Mouse (Mus musculus) heart, adult 2 months (tissue): ENCODE measurements at regions not wholly inside any gene's neighbourhood (a gene's known extent, or its start where the extent isn't known, plus 50 kb on each side); places are given as distances from the start of the nearest gene placed in this dataset.

Source experiments
- DNase-seq, 2 experiments: peaks; one replicate each; pipeline ENCODE4 v3.0.0; 2021
- H3K27ac ChIP-seq: fragments of 200-600 bp; 2 replicates; pipeline ENCODE4 v1.8.1; 2022
- H3K27me3 ChIP-seq: fragments of 200-500 bp; 2 replicates; pipeline ENCODE4 v1.6.1; 2012; ENCODE audit warnings: mild to moderate bottlenecking, low read length, inconsistent platforms, mixed read lengths; ENCODE audit not compliant: control insufficient read depth, insufficient read depth
- H3K36me3 ChIP-seq: fragments of 200-500 bp; 2 replicates; pipeline ENCODE4 v1.6.1; 2012; ENCODE audit warnings: low read length, inconsistent platforms; ENCODE audit not compliant: control insufficient read depth, insufficient read depth
- H3K4me1 ChIP-seq: fragments of 200-500 bp; 2 replicates; pipeline ENCODE4 v1.6.1; 2011; ENCODE audit warnings: low read length; ENCODE audit not compliant: control insufficient read depth, insufficient read depth
- H3K4me3 ChIP-seq: fragments of 200-600 bp; 2 replicates; pipeline ENCODE4 v1.8.1; 2022
- H3K79me2 ChIP-seq: fragments of 200-500 bp; replicated peaks from 2 replicates; pipeline ENCODE4 v1.6.1; 2012; ENCODE audit warnings: mild to moderate bottlenecking, inconsistent platforms, low read length, moderate library complexity, mixed read lengths; ENCODE audit not compliant: control insufficient read depth, insufficient read depth
- H3K9ac ChIP-seq: fragments of 200-500 bp; 2 replicates; pipeline ENCODE4 v1.6.1; 2012; ENCODE audit warnings: low read depth, mild to moderate bottlenecking, control low read depth, inconsistent platforms, low read length, mixed read lengths
- CTCF ChIP-seq: fragments of 200-600 bp; IDR thresholded peaks from 2 replicates; pipeline ENCODE4 v1.8.1; 2022; ENCODE audit warnings: antibody characterized with exemption, mild to moderate bottlenecking, moderate library complexity
- EP300 ChIP-seq: fragments of 200-500 bp; IDR thresholded peaks from 2 replicates; pipeline ENCODE4 v1.6.1; 2011; ENCODE audit warnings: low read depth, low read length, control low read depth; ENCODE audit not compliant: insufficient read depth
- POLR2A ChIP-seq: fragments of 200-500 bp; IDR thresholded peaks from 2 replicates; pipeline ENCODE4 v1.6.1; 2011; ENCODE audit warnings: mild to moderate bottlenecking, low read depth, low read length, control low read depth; ENCODE audit not compliant: insufficient read depth
- WGBS: fragments of 180-500 bp; shearing (Covaris S2); methylation state at CpG from one replicate; pipeline ENCODE4 v1.1.7; 2018; 5-methylcytosine and 5-hydroxymethylcytosine counted together
- intact Hi-C: fragments of 180-260 bp; cut with DNase I; formaldehyde crosslinking; loops from one replicate; pipeline ENCODE4 v1.15.1; 2025

DNA sequence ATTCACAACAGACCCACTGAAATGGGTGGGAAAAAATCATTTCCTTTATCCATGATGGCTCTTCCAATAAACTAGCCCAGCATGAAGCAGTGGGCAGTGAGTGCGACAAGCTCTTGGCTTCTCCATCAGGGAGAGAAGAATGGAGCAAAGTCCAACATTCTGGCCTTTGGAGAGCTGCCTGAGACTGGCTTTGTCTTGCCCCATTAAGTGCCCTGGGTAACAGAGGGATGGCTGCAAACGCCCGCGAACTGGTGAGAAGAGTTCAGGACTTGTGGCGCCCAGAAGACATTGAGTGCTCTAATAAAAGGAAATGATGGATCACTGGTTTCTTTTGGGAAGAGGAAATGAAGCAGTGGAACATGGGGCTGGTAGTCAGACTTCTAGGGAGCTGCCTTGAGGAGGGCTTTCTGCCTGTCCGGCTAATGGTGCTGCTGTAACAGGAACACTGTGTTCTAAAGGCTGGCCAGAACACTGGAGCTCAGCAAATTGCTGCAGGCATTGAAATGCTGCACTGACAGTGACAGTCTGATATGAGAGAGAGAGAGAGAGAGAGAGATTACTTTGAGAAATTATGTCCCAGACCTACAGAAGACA is 182.2 kb upstream of the Btbd3 start:
- no peak for DNase-seq
- no peaks in the 10 kb centered on the region for H3K27me3 ChIP-seq
- H3K4me3 ChIP-seq = no peak overlapping the region
- no peaks in the 10 kb centered on the region for H3K36me3 ChIP-seq
- 83% methylated on average over 6 of the region's 6 CpGs for WGBS
- no peaks in the 10 kb centered on the region for H3K79me2 ChIP-seq
- no peak overlapping the region for H3K27ac ChIP-seq
- H3K4me1 ChIP-seq = no peaks in the 10 kb centered on the region
- TF ChIP-seq CTCF (no peak), POLR2A (no peak), EP300 (no peak)
- H3K9ac ChIP-seq = no peak overlapping the region
- intact Hi-C loops = no loop called here

DNA sequence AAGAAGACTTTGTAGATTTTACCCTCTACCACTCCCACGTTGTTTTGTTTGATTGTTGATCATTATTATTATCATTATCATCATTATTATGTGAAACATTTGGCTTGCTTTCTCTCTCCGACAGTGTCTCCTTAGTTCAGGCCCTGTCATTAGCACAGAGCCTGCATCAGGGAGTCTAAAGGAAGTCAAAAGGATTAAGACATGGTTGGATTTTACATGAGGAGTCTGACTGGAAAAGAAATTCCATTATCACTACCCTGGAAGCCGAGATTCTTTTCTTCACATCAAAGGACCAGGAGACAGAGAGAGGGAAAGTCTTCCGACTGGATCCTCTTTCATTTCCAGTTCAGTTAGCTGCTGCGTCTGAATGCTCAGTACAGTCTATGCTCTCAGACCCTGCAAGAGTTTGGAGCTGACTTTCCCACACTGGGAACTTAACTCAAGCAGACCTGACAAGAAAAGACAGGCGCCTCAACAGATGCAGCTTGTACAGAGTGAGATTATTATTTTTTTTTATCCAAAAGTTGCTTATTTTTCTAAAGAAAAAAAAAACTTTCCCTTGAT is 184.1 kb upstream of the Btbd3 start:
- Histone ChIP-seq H3K79me2 (no peaks in the 10 kb centered on the region), H3K36me3 (no peaks in the 10 kb centered on the region), H3K4me1 (no peaks in the 10 kb centered on the region), H3K27me3 (no peaks in the 10 kb centered on the region), H3K9ac (no peak overlapping the region), H3K27ac (no peak overlapping the region), H3K4me3 (no peak overlapping the region)
- TF ChIP-seq CTCF (no peak), POLR2A (no peak)
- no peak for DNase-seq
- intact Hi-C loops = no loop called here
- WGBS = 53% methylated on average over 6 of the region's 6 CpGs

DNA sequence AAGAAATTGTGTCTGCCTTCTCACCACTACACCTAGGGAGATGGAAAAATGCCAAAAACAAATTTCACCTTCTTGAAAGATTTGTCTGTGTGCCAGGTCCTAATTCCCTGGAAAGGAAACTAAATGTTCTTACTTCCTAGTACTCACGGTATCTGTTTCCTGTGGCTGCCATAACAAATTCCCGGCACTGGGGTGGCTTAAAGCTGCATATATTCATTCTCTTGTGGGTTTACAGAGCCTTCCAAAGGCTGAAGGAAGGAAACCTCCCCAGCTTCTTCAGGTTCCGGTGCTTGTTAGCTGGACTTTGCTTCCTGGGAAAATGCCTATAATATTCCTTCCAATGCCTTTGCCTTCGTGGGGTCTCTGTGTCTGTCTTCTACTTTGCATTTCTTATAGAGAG is 203.3 kb upstream of the Btbd3 start:
- 48% methylated on average over 4 of the region's 4 CpGs for WGBS
- Histone ChIP-seq H3K4me1 (no peaks in the 10 kb centered on the region), H3K9ac (no peak overlapping the region), H3K36me3 (no peaks in the 10 kb centered on the region; the same call in 1 of the 2 replicates), H3K79me2 (no peaks in the 10 kb centered on the region), H3K27ac (no peak overlapping the region), H3K27me3 (no peaks in the 10 kb centered on the region), H3K4me3 (no peak overlapping the region)
- no peak for DNase-seq
- intact Hi-C loops = loop anchor here (5.0 to 10.0 kb wide), 2 partner anchors 162 to 229 kb away; no protein-coding TSS in a partner anchor
- TF ChIP-seq CTCF (no peak), EP300 (no peak), POLR2A (no peak)

DNA sequence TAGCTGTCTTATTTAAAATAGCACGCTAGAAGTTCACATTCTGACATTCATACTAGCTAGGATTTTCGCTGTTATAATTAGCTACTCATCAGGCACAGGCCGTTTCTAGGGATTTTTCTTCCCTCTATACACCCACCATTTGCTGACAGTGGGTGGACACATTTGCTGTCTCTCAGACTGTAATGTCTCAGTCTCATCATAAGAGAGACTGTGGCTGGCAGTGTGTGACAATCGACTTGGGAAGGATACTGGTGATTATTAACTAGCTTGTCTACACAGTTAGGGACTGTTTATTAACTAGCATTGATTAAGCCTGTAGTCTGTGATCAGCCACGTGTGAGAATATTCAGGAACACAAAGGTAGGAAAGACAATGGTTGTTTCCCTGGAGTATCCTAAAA is 208.0 kb upstream of the Btbd3 start:
- H3K27ac ChIP-seq = no peak overlapping the region
- no peaks in the 10 kb centered on the region for H3K27me3 ChIP-seq
- H3K79me2 ChIP-seq = no peaks in the 10 kb centered on the region
- DNase-seq = no peak
- H3K9ac ChIP-seq = no peak overlapping the region
- intact Hi-C loops = no loop called here
- no peak overlapping the region for H3K4me3 ChIP-seq
- no peak for TF ChIP-seq POLR2A
- TF ChIP-seq EP300 = no peak
- TF ChIP-seq CTCF = no peak
- WGBS = 79% methylated on average over 5 of the region's 5 CpGs
- no peaks in the 10 kb centered on the region for H3K4me1 ChIP-seq
- no peaks in the 10 kb centered on the region; the same call in 1 of the 2 replicates for H3K36me3 ChIP-seq

DNA sequence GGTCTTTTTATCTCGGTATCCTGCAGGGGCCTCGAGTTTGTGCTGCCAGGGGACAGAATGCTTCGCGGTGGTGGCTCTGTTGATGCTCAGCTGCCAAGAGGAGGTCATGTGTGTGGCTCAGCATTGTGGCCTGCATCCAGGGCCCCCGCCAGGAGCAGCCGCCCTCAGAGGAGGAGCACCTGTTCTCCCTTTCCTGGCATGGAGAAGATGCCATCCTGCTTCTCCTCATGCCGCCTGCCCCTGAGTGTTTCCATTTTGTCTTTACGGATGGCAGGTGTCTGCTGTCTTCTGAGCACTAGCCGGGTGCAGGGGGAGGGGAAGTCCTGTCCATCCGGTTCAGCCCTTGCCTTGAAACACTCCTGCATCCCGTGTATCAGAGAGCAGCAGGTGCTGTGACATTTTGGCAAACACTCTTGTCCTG is 208.6 kb upstream of the Btbd3 start:
- Histone ChIP-seq H3K9ac (no peak overlapping the region), H3K36me3 (no peaks in the 10 kb centered on the region; the same call in 1 of the 2 replicates), H3K4me3 (no peak overlapping the region), H3K27ac (no peak overlapping the region), H3K79me2 (no peaks in the 10 kb centered on the region), H3K4me1 (no peaks in the 10 kb centered on the region), H3K27me3 (no peaks in the 10 kb centered on the region)
- TF ChIP-seq POLR2A = no peak
- TF ChIP-seq CTCF = no peak
- TF ChIP-seq EP300 = no peak
- WGBS = 34% methylated on average over 11 of the region's 11 CpGs
- intact Hi-C loops = no loop called here
- DNase-seq = peak in 1 of 2 experiments; percentile 3

DNA sequence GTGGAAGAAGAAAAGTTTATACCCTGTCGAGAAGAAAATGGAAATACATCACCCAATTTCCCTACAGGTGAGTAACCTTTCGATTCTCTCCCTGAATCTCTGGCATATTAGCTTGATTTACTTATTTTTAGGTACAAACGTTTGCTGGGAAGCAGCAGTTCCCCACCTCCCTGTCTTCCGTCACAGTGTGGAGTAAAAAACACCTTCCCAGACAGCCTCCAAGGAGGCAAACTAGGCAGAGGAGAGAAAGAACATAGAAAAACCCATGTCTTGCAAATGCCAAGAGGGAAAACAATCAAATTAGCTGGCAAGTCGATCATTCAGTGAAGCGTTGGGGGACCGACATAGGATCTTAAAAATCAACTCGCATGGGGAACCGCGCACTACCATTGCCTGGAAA is 209.0 kb upstream of the Btbd3 start:
- no peaks in the 10 kb centered on the region for H3K27me3 ChIP-seq
- H3K4me1 ChIP-seq = no peaks in the 10 kb centered on the region
- no peak overlapping the region for H3K4me3 ChIP-seq
- DNase-seq = no peak
- intact Hi-C loops = no loop called here
- WGBS = 67% methylated on average over 10 of the region's 10 CpGs
- TF ChIP-seq POLR2A (no peak), CTCF (no peak), EP300 (no peak)
- H3K36me3 ChIP-seq = no peaks in the 10 kb centered on the region
- no peak overlapping the region for H3K27ac ChIP-seq
- no peaks in the 10 kb centered on the region for H3K79me2 ChIP-seq
- no peak overlapping the region for H3K9ac ChIP-seq
